Mouse (Mus musculus): ENCODE measurements around the gene Gm8369.
"Not testable (repeated sequence)": the region's sequence is repeated elsewhere in the genome, so short reads cannot be mapped to it uniquely, and the experiment has no call there.

Gene Gm8369

GRCm38 (mm10) chr19:11485746-11486145 is at the start of gene Gm8369:
Gm8369 (plus strand) TSS chr19:11485938.
- no peak for DNase-seq

- DNase-seq, result no peak
Observed at GRCm38 (mm10) chr19:11443338-11443737, 42.4 kb upstream of the Gm8369 start, which contains the start of gene Ms4a4b. Ms4a4b (plus strand) TSS chr19:11443553.

- no peak for DNase-seq
Observed at GRCm38 (mm10) chr19:11443964-11444363, 41.8 kb upstream of the Gm8369 start.

DNA sequence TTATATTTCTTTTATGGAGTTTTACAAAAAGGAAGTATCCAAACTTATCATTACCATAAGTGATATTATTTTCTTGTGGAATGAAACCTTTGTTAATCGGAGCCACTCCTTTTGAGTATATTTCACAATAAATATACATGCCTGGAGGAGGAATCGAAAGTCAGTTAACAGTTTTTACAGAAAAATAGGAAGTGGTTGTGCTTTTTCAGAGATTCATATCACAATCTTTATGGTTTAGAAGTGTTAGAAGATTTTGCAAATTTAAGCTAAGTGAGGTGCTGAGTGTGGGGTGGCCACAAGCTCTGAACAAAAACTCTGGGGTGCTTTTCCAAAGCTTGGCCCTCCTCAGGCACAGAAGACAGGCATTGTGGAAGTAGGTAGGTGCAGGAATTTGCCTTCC is 38.5 kb upstream of the Gm8369 start:
- no peak for DNase-seq

- not testable (repeated sequence) for DNase-seq
Observed at GRCm38 (mm10) chr19:11459041-11459440, 26.7 kb upstream of the Gm8369 start.

- DNase-seq, result not testable (repeated sequence)
Observed at GRCm38 (mm10) chr19:11464795-11465194, 20.9 kb upstream of the Gm8369 start.

- DNase-seq, result no peak
Observed at GRCm38 (mm10) chr19:11466471-11466870, 19.3 kb upstream of the Gm8369 start.

DNA sequence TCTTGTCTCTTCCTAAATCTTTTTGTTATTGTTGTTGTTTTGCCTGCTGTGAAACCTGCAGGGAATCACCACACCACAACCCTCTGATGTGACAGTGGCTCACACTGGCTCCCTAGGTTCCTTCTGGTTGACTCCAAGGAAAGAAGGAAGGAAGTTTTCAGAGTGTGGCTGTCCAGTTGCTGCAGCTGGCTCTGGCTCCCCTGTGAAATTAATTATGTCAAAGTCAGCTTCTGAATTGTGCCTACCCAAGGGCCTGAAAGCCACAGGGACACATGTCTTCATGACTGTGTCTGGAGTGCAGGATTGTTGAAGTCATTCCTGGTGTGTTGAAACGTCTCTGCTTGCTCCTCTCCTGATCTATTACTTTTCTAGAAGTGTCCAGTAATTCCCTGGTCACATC is 17.4 kb upstream of the Gm8369 start:
- DNase-seq, result not testable (repeated sequence)

GRCm38 (mm10) chr19:11469215-11469614 is 16.5 kb upstream of the Gm8369 start, which contains the start of gene Ms4a6c:
Ms4a6c (plus strand) TSS chr19:11469366.
- DNase-seq, result not testable (repeated sequence)

GRCm38 (mm10) chr19:11479714-11480113 is 6.0 kb upstream of the Gm8369 start:
- no peak for DNase-seq

DNA sequence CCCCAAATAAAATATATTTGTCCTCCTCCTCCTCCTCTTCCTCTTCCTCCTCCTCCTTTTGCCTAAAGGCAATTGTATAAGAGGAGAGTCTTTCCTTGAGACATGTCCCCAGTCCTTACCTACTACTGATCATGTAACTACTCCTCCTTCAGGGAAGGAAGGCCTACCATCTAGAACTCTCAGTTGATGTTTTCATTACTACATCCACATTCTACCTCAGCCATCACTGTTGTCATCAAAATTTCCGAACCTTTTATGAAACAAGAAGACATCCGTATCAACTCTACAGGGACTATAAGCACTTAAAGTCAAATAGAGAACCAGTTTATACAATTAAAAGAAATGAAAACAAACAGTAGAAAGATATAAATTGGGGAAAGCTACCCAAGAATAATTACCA is 3.1 kb upstream of the Gm8369 start:
- no peak for DNase-seq

- no peak for DNase-seq
Observed at GRCm38 (mm10) chr19:11483941-11484340, 1.8 kb upstream of the Gm8369 start.

GRCm38 (mm10) chr19:11484388-11484787 is 1.4 kb upstream of the Gm8369 start:
- no peak for DNase-seq

DNA sequence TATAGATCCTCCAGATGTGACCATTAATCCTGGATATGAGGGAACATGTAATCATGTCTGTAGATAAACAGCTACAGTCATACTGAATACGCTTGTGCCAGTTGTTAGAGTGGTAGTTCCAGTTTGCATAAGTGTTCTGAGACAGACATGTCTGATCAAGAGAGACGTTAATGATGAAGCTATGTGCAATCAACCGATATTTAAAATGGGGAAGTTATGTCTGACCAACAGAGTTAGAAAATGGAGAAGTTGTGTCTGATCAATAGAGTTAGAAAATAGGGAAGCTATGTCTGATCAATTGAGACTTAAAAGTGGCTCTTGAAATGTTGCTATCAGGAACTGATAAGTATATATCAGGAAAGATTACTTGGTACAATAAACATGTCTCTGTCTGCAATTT is 472 bp upstream of the Gm8369 start:
- no peak for DNase-seq

DNA sequence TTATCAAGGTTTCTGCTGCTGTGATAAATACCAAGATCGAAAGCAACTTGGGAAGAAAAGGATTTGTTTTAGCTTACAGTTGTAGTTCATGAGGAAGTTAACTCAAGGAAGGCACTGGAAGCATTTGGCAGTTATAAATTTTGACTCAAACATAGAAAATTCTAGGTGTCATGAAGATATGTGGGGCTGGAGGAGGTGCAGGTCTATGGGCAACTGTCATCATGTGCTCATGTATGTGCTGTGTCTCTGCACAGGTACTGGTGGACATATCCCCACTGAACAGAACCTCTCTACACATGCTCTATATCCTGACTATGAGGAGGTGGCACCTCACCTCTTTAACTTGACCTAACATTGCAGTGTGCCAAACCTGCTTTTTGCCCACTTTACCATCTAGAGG is 861 bp downstream of the Gm8369 start:
- no peak for DNase-seq

DNA sequence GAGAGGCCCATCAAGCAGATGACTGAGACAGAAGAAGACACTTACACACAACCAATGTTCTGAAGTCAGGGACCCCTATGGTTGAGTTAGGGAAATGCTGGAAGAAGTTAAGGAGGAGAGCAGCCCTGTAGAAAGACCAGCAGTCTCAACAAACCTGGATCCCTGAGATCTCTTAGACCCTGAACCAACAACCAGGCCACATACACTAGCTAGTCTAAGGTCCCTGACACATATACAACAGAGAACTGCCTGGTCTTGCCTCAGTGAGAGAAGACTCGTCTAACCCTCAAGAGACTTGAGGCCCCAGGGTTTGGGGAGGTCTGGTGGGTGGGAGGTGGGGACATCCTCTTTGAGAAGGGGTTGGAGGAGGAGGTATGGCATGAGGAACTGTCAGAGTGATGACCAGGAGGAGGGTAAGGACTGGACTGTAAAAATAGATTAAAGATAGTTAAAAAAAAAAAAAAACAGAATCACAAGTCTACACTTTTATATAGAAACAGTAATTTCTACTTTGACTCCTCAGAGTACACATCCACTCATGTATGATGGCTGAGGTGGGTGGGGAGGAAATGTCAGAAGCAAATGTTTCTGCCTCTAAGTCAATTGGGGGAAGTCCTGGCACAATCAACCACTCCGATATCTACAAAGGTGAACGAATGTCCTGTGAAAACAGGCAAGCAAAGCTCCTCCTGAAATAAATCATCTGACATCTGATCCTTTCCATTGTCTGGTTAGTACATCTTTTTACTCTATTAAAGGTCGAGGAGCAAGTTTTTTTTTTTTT is 5.9 kb downstream of the Gm8369 start:
- no peak for DNase-seq

DNA sequence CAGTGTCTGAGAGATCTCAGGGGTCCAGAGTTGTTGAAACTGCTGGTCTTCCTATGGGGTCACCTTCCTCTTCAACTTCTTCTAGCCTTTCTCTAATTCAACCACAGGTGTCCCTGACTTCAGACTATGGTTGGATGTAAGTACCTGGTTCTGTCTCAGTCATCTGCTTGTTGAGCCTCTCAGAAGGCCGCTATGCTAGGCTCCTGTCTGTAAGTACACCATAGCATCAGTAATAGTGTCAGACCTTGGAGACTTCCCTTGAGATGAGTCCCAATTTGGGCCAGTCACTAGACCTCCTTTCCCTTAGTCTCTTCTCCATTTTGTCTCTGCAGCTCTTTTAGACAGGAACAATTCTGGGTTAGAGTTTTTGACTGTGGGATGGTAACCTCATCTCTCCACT is 6.9 kb downstream of the Gm8369 start:
- no peak for DNase-seq

- DNase-seq, result no peak
Observed at GRCm38 (mm10) chr19:11494519-11494918, 8.8 kb downstream of the Gm8369 start.

DNA sequence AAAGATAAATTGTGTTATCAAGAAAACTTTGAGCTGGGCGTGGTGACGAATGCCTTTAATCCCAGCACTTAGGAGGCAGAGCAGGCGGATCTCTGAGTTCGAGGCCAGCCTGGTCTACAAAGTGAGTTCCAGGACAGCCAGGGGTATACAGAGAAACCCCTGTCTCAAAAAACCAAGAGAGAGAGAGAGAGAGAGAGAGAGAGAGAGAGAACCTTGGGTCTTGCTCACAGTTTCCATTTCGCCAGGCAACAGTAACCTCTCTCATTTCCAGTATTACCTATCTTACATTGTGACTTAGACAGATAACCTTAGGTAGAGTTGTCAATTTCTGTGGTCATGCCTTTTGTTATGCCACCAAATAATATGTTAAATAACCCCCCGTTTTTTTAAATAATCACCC is 10.6 kb downstream of the Gm8369 start:
- DNase-seq, result no peak

DNA sequence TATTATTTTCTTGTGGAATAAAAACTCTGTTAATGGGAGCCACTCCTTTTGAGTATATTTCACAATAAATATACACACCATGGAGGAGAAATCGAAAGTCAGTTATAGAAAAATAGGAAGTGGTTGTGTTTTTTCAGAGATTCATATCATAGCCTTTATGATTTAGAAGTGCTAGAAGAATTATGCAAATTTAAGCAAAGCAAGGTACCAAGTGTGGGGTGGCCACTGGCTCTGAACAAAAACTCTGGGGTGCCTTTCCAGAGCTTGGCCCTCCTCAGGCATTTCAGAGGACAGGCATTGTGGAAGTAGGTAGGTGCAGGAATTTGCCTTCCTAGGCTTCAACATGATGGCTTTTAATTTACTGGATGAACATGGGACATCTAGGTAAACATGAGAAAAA is 11.6 kb downstream of the Gm8369 start:
- not testable (repeated sequence) for DNase-seq

DNA sequence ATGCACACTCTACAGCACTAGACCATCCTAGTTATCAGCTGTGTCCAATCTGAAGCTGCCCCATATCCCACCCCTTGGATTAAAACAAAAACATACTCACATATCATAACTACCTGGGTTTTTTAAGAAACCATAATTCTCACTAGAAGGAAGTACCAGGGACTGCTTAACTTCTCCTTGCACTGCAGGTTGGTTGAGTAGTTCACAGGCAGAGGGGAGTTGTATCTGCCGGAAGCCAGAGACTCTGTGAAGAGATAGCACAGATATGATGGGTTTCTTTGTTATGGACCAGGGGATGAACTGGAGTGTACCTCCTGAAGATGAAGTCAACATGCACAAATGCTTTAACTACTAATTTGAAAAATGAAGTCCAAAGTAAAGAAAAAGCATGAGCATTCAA is 15.1 kb downstream of the Gm8369 start:
- no peak for DNase-seq

GRCm38 (mm10) chr19:11501326-11501725 is 15.6 kb downstream of the Gm8369 start:
- no peak for DNase-seq

DNA sequence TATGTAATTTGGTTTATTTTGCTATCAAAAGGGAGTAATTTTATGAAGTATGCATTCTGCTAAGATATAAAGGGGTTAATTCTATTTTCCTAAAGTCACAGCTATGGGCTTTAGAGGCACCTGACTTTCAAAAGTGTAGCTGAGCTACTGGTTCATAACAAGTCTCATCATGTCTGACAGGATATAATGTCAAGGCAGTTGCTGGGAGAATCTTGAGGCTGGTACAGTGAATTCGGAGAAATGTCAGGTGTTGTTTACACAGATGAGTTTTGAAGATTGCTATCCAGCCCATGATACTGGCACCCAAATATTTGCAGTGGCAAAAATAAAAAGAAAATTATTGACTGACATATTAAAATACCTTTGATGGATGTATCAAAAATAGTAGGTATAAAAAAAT is 19.1 kb downstream of the Gm8369 start:
- DNase-seq, result no peak

GRCm38 (mm10) chr19:11513458-11513857 is 27.7 kb downstream of the Gm8369 start:
- no peak for DNase-seq

DNA sequence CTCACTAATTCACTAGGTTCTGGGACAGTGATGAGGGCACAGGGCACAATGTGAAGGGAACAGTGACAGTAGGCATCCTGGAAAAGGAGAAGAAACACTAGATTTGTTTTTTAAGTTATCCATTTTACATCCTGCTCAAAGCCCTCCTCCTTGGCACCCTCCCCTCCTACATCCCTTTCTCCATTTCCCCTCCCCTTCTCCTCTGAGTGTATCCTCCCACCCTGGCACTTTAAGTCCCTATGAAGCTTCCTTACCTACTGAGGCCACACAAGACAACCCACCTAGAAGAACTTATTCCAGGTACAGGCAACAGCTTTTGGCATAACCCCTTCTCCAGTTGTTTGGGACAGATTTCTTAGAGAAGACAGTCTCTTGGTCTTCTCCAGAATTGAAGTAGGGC is 30.5 kb downstream of the Gm8369 start, which contains the start of gene Ms4a6b:
Gene Ms4a6b, plus strand, starts transcription at position 267 of the 400 bp plus-strand sequence.
- DNase-seq, result no peak
